Mouse (Mus musculus): ENCODE results near the gene Plekha7.

GRCm38 (mm10) chr7:116149568-116149967, 158.6 kb downstream of the Plekha7 start:
- TF ChIP-seq CTCF (IDR thresholded peaks at IDR 0.05; ENCODE audit: insufficient read depth, low read depth, low read length) (no peak), POLR2A (IDR thresholded peaks at IDR 0.05; ENCODE audit: insufficient read depth, low read depth, low read length) (no peak)

Measured in olfactory bulb, adult 2 months (tissue).